Mouse (Mus musculus) MEL (cell line): ENCODE data around the gene Zfp609. TPM values are rescaled to one million over a fixed set of nuclear protein-coding genes. Genes with fewer than 3 reads are reported as not detected.

Experiments used
- DNase-seq: peaks from one replicate; pipeline ENCODE4 v3.0.0; 2011; ENCODE audit warnings: low read depth, low spot score
- H3K27ac ChIP-seq: 2 replicates; pipeline ENCODE4 v1.5.1; 2012; ENCODE audit warnings: low read depth, mild to moderate bottlenecking, control low read depth, low read length, moderate library complexity; ENCODE audit not compliant: control insufficient read depth
- H3K27me3 ChIP-seq, 2 experiments: fragments of 150-350 bp in 1 of 2; sonication (generic) in 1 of 2; 2 replicates each; pipeline ENCODE4 v1.6.1; 2012; ENCODE audit warnings: low read length in 2 of 2, mild to moderate bottlenecking in 2 of 2, improper control_type of control experiment in 1 of 2, moderate library complexity in 1 of 2; ENCODE audit not compliant: insufficient read depth in 2 of 2, control insufficient read depth in 1 of 2
- H3K36me3 ChIP-seq, 2 experiments: 2 replicates each; pipeline ENCODE4 v1.6.1; 2012 to 2014; ENCODE audit warnings: low read length in 2 of 2, improper control_type of control experiment in 1 of 2, inconsistent platforms in 1 of 2, mild to moderate bottlenecking in 1 of 2; ENCODE audit not compliant: insufficient read depth in 2 of 2, control insufficient read depth in 1 of 2
- H3K4me1 ChIP-seq, 2 experiments: fragments of 150-350 bp in 1 of 2; sonication (generic) in 1 of 2; 2 replicates each; pipeline ENCODE4 v1.6.1; 2012; ENCODE audit warnings: low read length in 2 of 2, improper control_type of control experiment in 1 of 2, mild to moderate bottlenecking in 1 of 2; ENCODE audit not compliant: insufficient read depth in 2 of 2, control insufficient read depth in 1 of 2
- H3K4me3 ChIP-seq, 2 experiments: fragments of 150-350 bp in 1 of 2; sonication (generic) in 1 of 2; 2 replicates each; pipeline ENCODE4 v1.5.1; 2012; ENCODE audit warnings: low read depth in 2 of 2, low read length in 2 of 2, mild to moderate bottlenecking in 2 of 2, moderate library complexity in 2 of 2, control low read depth in 1 of 2, improper control_type of control experiment in 1 of 2; ENCODE audit not compliant: control insufficient read depth in 1 of 2, insufficient read depth in 1 of 2
- H3K79me2 ChIP-seq: 2 replicates; pipeline ENCODE4 v1.6.1; 2012; ENCODE audit warnings: mild to moderate bottlenecking, low read length, moderate library complexity; ENCODE audit not compliant: control insufficient read depth, poor library complexity, insufficient read depth
- H3K9ac ChIP-seq: 2 replicates; pipeline ENCODE4 v1.6.1; 2012; ENCODE audit warnings: low read depth, mild to moderate bottlenecking, control low read depth, low read length, moderate library complexity; ENCODE audit not compliant: control insufficient read depth, poor library complexity, severe bottlenecking
- H3K9me3 ChIP-seq: fragments of 150-350 bp; sonication (generic); replicated peaks from 2 replicates; pipeline ENCODE4 v1.6.1; 2012; ENCODE audit warnings: mild to moderate bottlenecking, low read length, improper control_type of control experiment, moderate library complexity; ENCODE audit not compliant: insufficient read depth
- BHLHE40 ChIP-seq: IDR thresholded peaks from 2 replicates; pipeline ENCODE4 v1.6.1; 2012; ENCODE audit warnings: low read depth, mild to moderate bottlenecking, inconsistent platforms, low read length, improper control_type of control experiment, borderline replicate concordance
- CHD1 ChIP-seq: IDR thresholded peaks from 2 replicates; pipeline ENCODE4 v1.6.1; 2012; ENCODE audit warnings: low read depth, mild to moderate bottlenecking, inconsistent platforms, low read length, improper control_type of control experiment
- CTCF ChIP-seq, 3 experiments: IDR thresholded peaks in 2 of 3; conservative IDR thresholded peaks in 1 of 3; 2 replicates each; pipeline ENCODE4 v1.5.1; 2011 to 2012; ENCODE audit warnings: low read length in 3 of 3, low read depth in 2 of 3, mild to moderate bottlenecking in 2 of 3, improper control_type of control experiment in 1 of 3, inconsistent platforms in 1 of 3, mixed read lengths in 1 of 3, moderate library complexity in 1 of 3; ENCODE audit not compliant: control insufficient read depth in 1 of 3, insufficient read depth in 1 of 3, poor library complexity in 1 of 3, severe bottlenecking in 1 of 3
- EP300 ChIP-seq, 2 experiments: IDR thresholded peaks; 2 replicates each; pipeline ENCODE4 v1.6.1; 2011; ENCODE audit warnings: improper control_type of control experiment in 2 of 2, low read length in 2 of 2, low read depth in 1 of 2, mild to moderate bottlenecking in 1 of 2
- ETS1 ChIP-seq: IDR thresholded peaks from 2 replicates; pipeline ENCODE4 v1.6.1; 2012; ENCODE audit warnings: low read depth, mild to moderate bottlenecking, inconsistent platforms, low read length, improper control_type of control experiment, moderate library complexity
- GATA1 ChIP-seq: IDR thresholded peaks from 2 replicates; pipeline ENCODE4 v1.6.1; 2011; ENCODE audit warnings: low read depth, low read length, improper control_type of control experiment
- HCFC1 ChIP-seq: IDR thresholded peaks from 2 replicates; pipeline ENCODE4 v1.6.1; 2012; ENCODE audit warnings: low read depth, mild to moderate bottlenecking, inconsistent platforms, low read length, improper control_type of control experiment, moderate library complexity
- KAT2A ChIP-seq: conservative IDR thresholded peaks from 2 replicates; pipeline ENCODE4 v1.6.1; 2012; ENCODE audit warnings: low read depth, low read length, improper control_type of control experiment, inconsistent platforms
- MAFK ChIP-seq: IDR thresholded peaks from 2 replicates; pipeline ENCODE4 v1.6.1; 2011; ENCODE audit warnings: low read depth, mild to moderate bottlenecking, low read length, improper control_type of control experiment, borderline replicate concordance
- MAZ ChIP-seq: IDR thresholded peaks from 2 replicates; pipeline ENCODE4 v1.6.1; 2012; ENCODE audit warnings: low read depth, mild to moderate bottlenecking, inconsistent platforms, low read length, improper control_type of control experiment
- MEF2A ChIP-seq: IDR thresholded peaks from 2 replicates; pipeline ENCODE4 v1.6.1; 2014; ENCODE audit warnings: low read depth, mild to moderate bottlenecking, inconsistent platforms, low read length, improper control_type of control experiment; ENCODE audit not compliant: poor library complexity, insufficient replicate concordance, severe bottlenecking; ENCODE audit errors: extremely low read depth
- MYB ChIP-seq: IDR thresholded peaks from 2 replicates; pipeline ENCODE4 v1.6.1; 2011; ENCODE audit warnings: mild to moderate bottlenecking, low read depth, low read length, improper control_type of control experiment
- POLR2AphosphoS2 ChIP-seq: IDR thresholded peaks from 2 replicates; pipeline ENCODE4 v1.6.1; 2011; ENCODE audit warnings: low read length, improper control_type of control experiment
- POLR2AphosphoS5 ChIP-seq: IDR thresholded peaks from 2 replicates; pipeline ENCODE4 v1.6.1; 2012; ENCODE audit warnings: low read depth, borderline replicate concordance, mild to moderate bottlenecking, inconsistent platforms, low read length, moderate library complexity, mixed read lengths
- RCOR1 ChIP-seq: IDR thresholded peaks from 2 replicates; pipeline ENCODE4 v1.6.1; 2012; ENCODE audit warnings: low read depth, mild to moderate bottlenecking, inconsistent platforms, low read length, improper control_type of control experiment
- TAL1 ChIP-seq: IDR thresholded peaks from 2 replicates; pipeline ENCODE4 v1.6.1; 2012; ENCODE audit warnings: mild to moderate bottlenecking, inconsistent platforms, low read length, moderate library complexity, mixed read lengths
- TBP ChIP-seq: IDR thresholded peaks from 2 replicates; pipeline ENCODE4 v1.8.0; 2011; ENCODE audit warnings: low read depth, low read length, improper control_type of control experiment
- TCF12 ChIP-seq: IDR thresholded peaks from 2 replicates; pipeline ENCODE4 v1.6.1; 2014; ENCODE audit warnings: low read depth, mild to moderate bottlenecking, inconsistent platforms, low read length, improper control_type of control experiment, moderate library complexity
- USF2 ChIP-seq, 2 experiments: IDR thresholded peaks; 2 replicates each; pipeline ENCODE4 v1.6.1; 2011 to 2012; ENCODE audit warnings: improper control_type of control experiment in 2 of 2, low read length in 2 of 2, borderline replicate concordance in 1 of 2, inconsistent platforms in 1 of 2, low read depth in 1 of 2, mild to moderate bottlenecking in 1 of 2; ENCODE audit not compliant: insufficient read depth in 1 of 2
- ZNF384 ChIP-seq: IDR thresholded peaks from 2 replicates; pipeline ENCODE4 v1.6.1; 2012; ENCODE audit warnings: low read depth, mild to moderate bottlenecking, inconsistent platforms, low read length, improper control_type of control experiment
- polyA plus RNA-seq, 2 experiments: library from polyadenylated mRNA; stranded (reverse) in 1 of 2; unstranded in 1 of 2; fragments of >175 nt in 1 of 2; fragments of >200 nt in 1 of 2; gene quantifications; 2 replicates each; pipeline versions ENCODE4 v1.2.1 to v1.2.4; 2012; ENCODE audit warnings: low replicate concordance in 2 of 2, low read depth in 1 of 2; ENCODE audit not compliant: insufficient read length in 2 of 2, insufficient read depth in 1 of 2, missing spikeins in 1 of 2
- total RNA-seq: library from RNA; depleted of rRNA; stranded (reverse); fragments of 300-350 nt; gene quantifications from 2 replicates; pipeline ENCODE4 v1.2.3, GENCODE M21; 2012

Gene Zfp609
- total and polyA plus RNA-seq, 3 experiments = 2.9 to 26.5 TPM; not detected in 1

DNA sequence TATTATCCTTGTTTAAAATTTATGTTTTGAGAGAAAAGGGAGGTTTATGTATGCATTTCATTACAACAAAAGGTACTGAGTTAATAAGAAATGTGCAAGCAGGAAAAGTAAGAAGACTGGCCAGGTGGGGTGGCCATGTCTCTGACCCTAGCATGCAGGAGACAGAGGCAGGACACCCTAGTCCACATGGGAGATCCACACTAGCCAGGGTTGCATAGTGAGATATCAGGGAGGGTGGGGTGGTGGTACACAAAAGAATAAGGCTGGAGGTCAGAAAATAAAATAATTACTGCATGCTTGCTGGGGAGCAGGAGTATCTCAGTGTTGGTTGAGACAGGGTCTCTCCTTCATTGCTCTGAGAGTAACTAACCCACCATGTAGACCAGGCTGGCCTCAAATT, 84.0 kb downstream of the Zfp609 start:
- no peak for TF ChIP-seq ETS1
- TF ChIP-seq TCF12 = no peak
- TF ChIP-seq BHLHE40 = no peak
- no peak for TF ChIP-seq CHD1
- TF ChIP-seq USF2 (IDR thresholded peaks at IDR 0.05; ENCODE audit: borderline replicate concordance in 1 of 2, insufficient read depth in 1 of 2, low read depth in 1 of 2, low read length in 2 of 2) = no peak
- TF ChIP-seq TBP = no peak
- no peak for TF ChIP-seq POLR2AphosphoS2
- peaks cover 3% of the 10 kb centered on the region; the same call in 1 of the 2 replicates for H3K79me2 ChIP-seq
- H3K27me3 ChIP-seq = no peaks in the 10 kb centered on the region
- peaks cover 2 to 9% of the 10 kb centered on the region in 2 experiments; a peak in 3 of 4 replicates for H3K4me1 ChIP-seq
- H3K9me3 ChIP-seq = no peaks in the 10 kb centered on the region
- H3K9ac ChIP-seq = no peak overlapping the region
- H3K36me3 ChIP-seq = peaks cover 0 to 3% of the 10 kb centered on the region in 2 experiments; a peak in 1 of 4 replicates
- H3K4me3 ChIP-seq = no peak overlapping the region
- no peak for DNase-seq
- no peak overlapping the region for H3K27ac ChIP-seq

DNA sequence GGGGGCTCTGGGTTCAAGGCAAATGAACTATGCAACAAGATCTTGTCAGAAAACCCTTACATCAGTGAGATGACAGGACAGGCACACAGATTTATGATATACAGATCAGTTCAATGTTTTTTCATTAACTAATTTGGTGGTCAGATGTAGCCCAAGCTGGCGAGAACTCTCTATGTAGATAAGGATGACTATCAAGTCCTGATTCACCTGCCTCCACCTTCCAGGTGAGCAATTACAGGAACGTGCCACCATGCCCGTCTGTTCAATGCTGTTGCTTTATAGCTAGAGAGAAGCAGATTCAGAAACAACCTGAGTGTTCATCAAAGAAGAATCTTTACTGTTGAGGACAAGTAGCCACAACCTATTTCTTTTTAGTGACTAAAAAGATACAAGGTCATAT, 84.6 kb downstream of the Zfp609 start:
- H3K27me3 ChIP-seq = no peaks in the 10 kb centered on the region
- H3K36me3 ChIP-seq = peaks cover 0 to 3% of the 10 kb centered on the region in 2 experiments; a peak in 1 of 4 replicates
- no peak for DNase-seq
- H3K79me2 ChIP-seq = peaks cover 3% of the 10 kb centered on the region; the same call in 1 of the 2 replicates
- no peak overlapping the region for H3K9ac ChIP-seq
- no peaks in the 10 kb centered on the region for H3K9me3 ChIP-seq
- H3K4me3 ChIP-seq = no peak overlapping the region
- H3K27ac ChIP-seq = no peak overlapping the region
- peaks cover 2 to 9% of the 10 kb centered on the region in 2 experiments; a peak in 3 of 4 replicates for H3K4me1 ChIP-seq
- no peak for TF ChIP-seq MYB
- no peak for TF ChIP-seq CTCF (IDR thresholded peaks at IDR 0.05 in 2 of 3, conservative IDR thresholded peaks at IDR 0.05 in 1 of 3; ENCODE audit: control insufficient read depth in 1 of 3, insufficient read depth in 1 of 3, low read depth in 2 of 3, low read length in 3 of 3, poor library complexity in 1 of 3, severe bottlenecking in 1 of 3)
- TF ChIP-seq EP300 (IDR thresholded peaks at IDR 0.05; ENCODE audit: low read depth in 1 of 2, low read length in 2 of 2) = no peak
- TF ChIP-seq MAZ = no peak
- TF ChIP-seq MEF2A = no peak
- no peak for TF ChIP-seq TAL1
- TF ChIP-seq KAT2A = no peak
- TF ChIP-seq RCOR1 = no peak
- TF ChIP-seq MAFK = no peak
- no peak for TF ChIP-seq POLR2AphosphoS5
- no peak for TF ChIP-seq USF2 (IDR thresholded peaks at IDR 0.05; ENCODE audit: borderline replicate concordance in 1 of 2, insufficient read depth in 1 of 2, low read depth in 1 of 2, low read length in 2 of 2)
- TF ChIP-seq HCFC1 = no peak
- TF ChIP-seq GATA1 = no peak
- TF ChIP-seq ZNF384 = no peak
